Mouse (Mus musculus) testis, adult 2 months (tissue): ENCODE data around the gene Ntpcr. TPM values are rescaled to one million over a fixed set of nuclear protein-coding genes. Genes with fewer than 3 reads are reported as not detected.

ENCODE experiments used
- H3K27ac ChIP-seq: fragments of 200-500 bp; 2 replicates; pipeline ENCODE4 v1.5.1; 2012; ENCODE audit warnings: low read depth, low read length; ENCODE audit not compliant: control insufficient read depth, insufficient read depth
- H3K27me3 ChIP-seq: fragments of 200-500 bp; 2 replicates; pipeline ENCODE4 v1.6.1; 2012; ENCODE audit warnings: mild to moderate bottlenecking, low read length, moderate library complexity; ENCODE audit not compliant: control insufficient read depth, insufficient read depth
- H3K36me3 ChIP-seq: fragments of 200-500 bp; 2 replicates; pipeline ENCODE4 v1.6.1; 2012; ENCODE audit warnings: mild to moderate bottlenecking, low read length; ENCODE audit not compliant: control insufficient read depth, insufficient read depth
- H3K4me1 ChIP-seq: fragments of 200-500 bp; 2 replicates; pipeline ENCODE4 v1.6.1; 2012; ENCODE audit warnings: low read length; ENCODE audit not compliant: control insufficient read depth, insufficient read depth
- H3K4me3 ChIP-seq: fragments of 200-500 bp; 2 replicates; pipeline ENCODE4 v1.5.1; 2012; ENCODE audit warnings: low read depth, mild to moderate bottlenecking, low read length, moderate library complexity, mixed read lengths; ENCODE audit not compliant: control insufficient read depth
- CTCF ChIP-seq: fragments of 200-500 bp; IDR thresholded peaks from 2 replicates; pipeline ENCODE4 v1.5.1; 2012; ENCODE audit warnings: low read depth, mild to moderate bottlenecking, inconsistent platforms, low read length, moderate library complexity; ENCODE audit not compliant: control insufficient read depth, insufficient read depth, insufficient replicate concordance
- POLR2A ChIP-seq: fragments of 200-500 bp; IDR thresholded peaks from 2 replicates; pipeline ENCODE4 v1.6.1; 2012; ENCODE audit warnings: low read depth, mild to moderate bottlenecking, inconsistent platforms, low read length, moderate library complexity; ENCODE audit not compliant: control insufficient read depth
- polyA plus RNA-seq: library from polyadenylated mRNA; depleted of rRNA; stranded (reverse); fragments of >200 nt; gene quantifications from 2 replicates; pipeline ENCODE4 v1.2.3, GENCODE M21; 2012

The Ntpcr gene
- polyA plus RNA-seq, 1 experiment = 95.4 TPM

DNA sequence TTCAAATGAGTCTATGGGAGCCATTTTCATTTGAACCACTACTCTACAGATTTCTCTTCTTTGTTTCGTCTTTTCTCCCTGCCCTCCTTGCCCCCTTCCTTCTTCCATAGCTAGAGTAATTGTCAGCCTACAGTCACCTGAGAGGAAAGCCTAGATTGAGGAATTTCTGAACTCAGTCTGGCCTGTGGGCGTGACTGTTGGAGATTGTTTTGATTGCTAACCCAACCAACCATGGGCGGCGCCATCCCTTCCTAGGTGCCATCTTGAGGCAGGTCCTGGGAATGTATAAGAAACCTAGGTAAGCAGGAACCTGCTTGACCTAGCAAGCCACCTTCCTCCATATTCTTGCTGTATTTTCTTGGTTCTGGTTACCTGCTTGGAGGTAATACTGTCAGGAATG, 3.6 kb upstream of the Ntpcr start:
- Histone ChIP-seq H3K27ac (no peak overlapping the region), H3K4me3 (no peak overlapping the region), H3K36me3 (no peaks in the 10 kb centered on the region), H3K4me1 (peaks cover 9% of the 10 kb centered on the region), H3K27me3 (no peaks in the 10 kb centered on the region)
- TF ChIP-seq CTCF = no peak
- TF ChIP-seq POLR2A = no peak

DNA sequence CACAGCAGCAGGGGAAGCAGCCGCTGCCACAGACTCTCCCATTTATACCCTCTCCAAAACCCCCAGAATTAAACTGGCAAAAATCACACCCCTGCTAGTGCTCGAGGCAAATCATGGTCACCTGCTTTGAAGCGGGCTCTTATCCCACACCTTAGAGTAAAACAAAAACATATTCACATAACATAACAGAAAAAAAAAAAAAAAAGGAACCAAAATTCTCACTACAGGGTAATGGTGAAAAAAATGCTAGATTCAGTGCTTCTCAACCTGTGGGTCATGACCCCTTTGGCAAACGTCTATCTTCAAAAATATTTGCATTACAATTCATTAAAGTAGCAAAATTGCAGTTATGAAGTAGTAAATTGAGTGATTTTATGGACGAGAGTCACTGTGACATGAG, 2.8 kb upstream of the Ntpcr start:
- H3K36me3 ChIP-seq = no peaks in the 10 kb centered on the region
- no peak for TF ChIP-seq CTCF
- H3K4me1 ChIP-seq = peaks cover 9% of the 10 kb centered on the region
- no peak overlapping the region for H3K4me3 ChIP-seq
- no peak overlapping the region for H3K27ac ChIP-seq
- H3K27me3 ChIP-seq = no peaks in the 10 kb centered on the region

DNA sequence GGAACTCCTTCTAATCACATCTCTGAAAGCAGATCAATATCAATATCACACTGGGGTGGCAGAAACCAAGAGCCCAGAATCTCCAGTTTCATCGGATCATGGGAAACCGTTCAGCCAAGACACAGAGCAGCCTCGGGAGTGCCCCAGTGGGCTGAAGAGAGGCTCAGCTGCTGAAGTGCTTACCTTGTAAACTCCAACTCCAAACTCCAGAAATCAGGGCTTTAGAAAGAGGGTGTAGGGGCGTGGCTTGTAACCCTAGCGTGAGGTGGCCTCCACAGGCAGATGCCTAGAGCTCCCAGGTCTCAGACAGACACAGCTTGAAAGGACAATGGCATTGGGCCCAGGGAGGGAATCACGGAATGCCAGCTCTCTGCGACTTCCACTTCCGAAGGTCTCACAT, 2.0 kb upstream of the Ntpcr start:
- Histone ChIP-seq H3K4me1 (peaks cover 9% of the 10 kb centered on the region), H3K27me3 (no peaks in the 10 kb centered on the region), H3K27ac (no peak overlapping the region), H3K36me3 (no peaks in the 10 kb centered on the region), H3K4me3 (no peak overlapping the region)
- TF ChIP-seq POLR2A (no peak), CTCF (no peak)

DNA sequence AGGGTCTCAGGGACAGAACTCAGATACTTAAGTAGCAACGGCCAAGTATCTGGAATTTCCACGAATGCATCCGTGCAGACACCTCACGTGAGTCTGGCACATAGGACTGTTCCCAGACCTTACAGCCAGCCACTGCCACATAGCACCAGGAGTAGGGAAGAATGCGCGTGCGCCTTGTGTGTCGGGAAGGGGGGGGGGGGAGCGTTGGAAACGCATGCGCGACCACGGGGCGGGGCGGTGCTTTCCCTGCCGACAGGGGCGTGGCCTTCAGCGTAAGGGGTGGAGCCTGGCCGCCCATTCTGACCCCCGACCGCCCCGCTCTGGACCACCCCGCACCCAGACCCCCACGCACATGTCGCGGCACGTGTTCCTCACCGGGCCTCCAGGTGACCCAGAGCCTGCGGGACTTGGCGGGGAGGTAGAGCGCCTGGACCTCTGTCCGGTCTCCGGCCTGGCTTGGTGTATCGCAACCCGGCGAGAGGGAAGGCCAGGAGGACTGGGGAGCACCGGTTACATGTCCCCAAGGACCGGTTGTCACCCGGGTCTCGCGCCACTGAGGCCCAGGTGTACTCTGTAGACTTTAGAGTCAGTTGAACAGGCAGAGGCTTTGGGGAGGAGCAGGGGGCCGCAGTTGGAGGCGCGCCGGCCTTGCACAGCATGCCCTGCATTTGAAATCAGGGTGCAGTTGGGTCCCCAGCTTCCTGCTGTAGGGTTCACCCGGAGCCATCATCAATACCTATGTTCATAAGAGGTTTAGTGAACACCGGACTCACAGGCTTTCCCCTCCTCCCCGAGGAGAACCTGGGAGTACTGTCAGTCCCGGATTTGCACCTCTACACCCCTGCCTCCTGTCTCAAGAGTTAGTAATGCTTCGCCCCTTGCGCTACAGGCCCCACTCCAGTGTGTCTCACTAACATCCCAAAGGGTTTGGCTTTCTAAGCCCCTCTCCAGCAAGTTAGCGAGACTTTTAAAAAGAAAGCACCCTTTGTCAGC, 4.5 kb downstream of the Ntpcr start:
- peak overlapping the region; percentile 93 for H3K4me3 ChIP-seq
- H3K27me3 ChIP-seq = no peaks in the 10 kb centered on the region
- H3K27ac ChIP-seq = peak overlapping the region; percentile 70
- no peak for TF ChIP-seq CTCF
- peak; percentile 23; the same call in 1 of the 2 replicates for TF ChIP-seq POLR2A
- peaks cover 11% of the 10 kb centered on the region for H3K4me1 ChIP-seq
- no peaks in the 10 kb centered on the region for H3K36me3 ChIP-seq

DNA sequence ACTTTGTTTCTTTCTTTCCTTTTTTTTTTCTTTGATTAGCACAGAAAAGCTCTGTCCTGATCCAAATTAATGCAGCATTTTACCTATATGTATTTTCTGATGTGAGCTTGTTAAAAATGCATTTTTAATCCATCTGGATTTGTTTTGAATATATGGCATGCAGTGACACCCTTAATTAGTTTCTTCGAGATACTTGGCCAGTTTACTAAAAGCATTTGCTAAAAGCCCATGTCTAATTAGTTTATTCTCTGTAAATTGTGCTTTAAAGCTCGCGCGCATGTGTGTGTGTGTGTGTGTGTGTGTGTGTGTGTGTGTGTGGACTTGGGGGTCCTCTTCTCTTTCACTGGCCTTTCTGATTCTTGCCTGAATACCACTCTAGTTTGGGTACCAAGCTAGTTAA, 9.2 kb downstream of the Ntpcr start:
- Histone ChIP-seq H3K4me3 (no peak overlapping the region), H3K27ac (no peak overlapping the region), H3K4me1 (peaks cover 9% of the 10 kb centered on the region)

DNA sequence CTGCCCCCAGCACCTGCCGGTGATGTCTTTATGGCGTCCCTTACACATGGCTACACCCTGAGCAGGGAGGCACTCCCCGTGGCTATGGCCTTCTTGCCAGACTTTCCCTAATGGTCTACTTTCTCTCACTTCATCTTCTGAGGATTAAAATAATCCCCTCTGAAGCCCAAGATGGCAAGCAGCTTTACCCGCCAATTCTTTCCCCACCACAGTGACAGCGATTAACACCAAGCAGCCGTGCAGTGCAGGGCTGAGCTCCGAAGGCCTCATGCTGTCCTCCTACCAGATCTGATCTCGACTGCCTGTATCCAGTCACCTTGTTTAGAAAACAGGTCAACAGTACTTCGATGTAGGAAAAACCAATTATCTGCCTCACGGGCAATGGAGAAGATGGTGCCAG, 10.9 kb downstream of the Ntpcr start:
- Histone ChIP-seq H3K27me3 (no peaks in the 10 kb centered on the region), H3K4me1 (no peaks in the 10 kb centered on the region), H3K4me3 (no peak overlapping the region), H3K36me3 (no peaks in the 10 kb centered on the region), H3K27ac (no peak overlapping the region)
- TF ChIP-seq CTCF (no peak), POLR2A (no peak)

More for the DNA sequence above, 9.2 kb downstream of the Ntpcr start:
- no peaks in the 10 kb centered on the region for H3K36me3 ChIP-seq
- no peaks in the 10 kb centered on the region for H3K27me3 ChIP-seq
- TF ChIP-seq CTCF = no peak
- TF ChIP-seq POLR2A = no peak

DNA sequence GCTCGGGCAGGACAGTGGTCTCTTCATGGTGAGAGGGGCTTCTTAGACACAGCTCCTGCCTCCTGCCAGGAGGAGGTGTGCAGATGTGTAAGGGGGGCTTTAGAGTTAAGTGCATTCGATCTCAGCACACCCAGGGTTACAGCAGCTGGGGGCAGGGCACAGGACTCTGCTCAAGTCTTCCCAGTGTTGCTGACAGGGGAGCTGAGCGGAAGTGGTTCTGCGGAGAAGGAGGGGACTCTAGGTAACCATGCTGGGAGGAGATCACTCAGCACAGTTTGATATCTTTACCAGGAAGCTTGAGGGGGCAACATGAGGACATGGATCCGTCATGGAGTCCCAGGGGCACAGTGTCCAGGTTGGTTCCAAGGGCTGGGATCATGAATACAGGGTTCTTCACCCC, 11.6 kb downstream of the Ntpcr start:
- H3K4me3 ChIP-seq = no peak overlapping the region
- H3K4me1 ChIP-seq = no peaks in the 10 kb centered on the region
- no peaks in the 10 kb centered on the region for H3K36me3 ChIP-seq
- no peak for TF ChIP-seq POLR2A
- TF ChIP-seq CTCF = no peak
- H3K27me3 ChIP-seq = no peaks in the 10 kb centered on the region
- no peak overlapping the region for H3K27ac ChIP-seq

DNA sequence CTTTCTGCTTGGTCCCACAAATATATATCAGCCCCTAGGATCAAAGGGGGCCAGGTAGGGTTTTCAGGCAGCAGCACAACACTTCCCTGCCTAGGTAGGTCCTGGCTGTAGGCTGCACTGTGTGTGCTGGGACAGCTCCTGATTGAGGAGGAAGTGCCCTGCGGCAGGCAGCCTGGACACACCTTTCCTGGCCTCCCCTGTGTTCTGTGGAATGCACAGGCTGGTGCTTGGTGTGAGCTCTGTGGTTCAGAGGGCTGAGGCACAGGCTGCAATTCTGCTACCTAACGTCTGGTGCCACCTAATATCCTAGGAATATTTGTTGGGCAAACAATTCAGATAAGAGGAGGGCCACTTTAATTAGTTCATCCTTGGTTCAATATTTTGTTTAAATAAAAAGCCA, 12.1 kb downstream of the Ntpcr start:
- Histone ChIP-seq H3K4me3 (no peak overlapping the region), H3K4me1 (no peaks in the 10 kb centered on the region), H3K27ac (no peak overlapping the region), H3K36me3 (no peaks in the 10 kb centered on the region), H3K27me3 (no peaks in the 10 kb centered on the region)
- no peak for TF ChIP-seq POLR2A
- TF ChIP-seq CTCF = no peak
